Mouse (Mus musculus): ENCODE data around the gene Mtss1l. TPM values are rescaled to one million over a fixed set of nuclear protein-coding genes. Genes with fewer than 3 reads are reported as not detected.

Mtss1l gene
- polyA plus RNA-seq (2014; fragmentation: Nextera tagmentation; extraction: Ambion mirVana), result 15.8 and 17.6 TPM in 2 replicates

- H3K4me1 ChIP-seq (replicated peaks; ENCODE audit: control insufficient read depth, insufficient read depth, low read length), result peaks cover 25% of the 10 kb centered on the region
- H3K27me3 ChIP-seq (ENCODE audit: control insufficient read depth, insufficient read depth, low read length), result no peaks in the 10 kb centered on the region
- H3K4me2 ChIP-seq (ENCODE audit: low read depth, low read length, severe bottlenecking), result peak within 1 kb of the TSS; percentile 61
- H3K9ac ChIP-seq (ENCODE audit: low read length), result peak within 1 kb of the TSS; percentile 83
- peak within 1 kb of the TSS; percentile 73 for H3K27ac ChIP-seq (ENCODE audit: low read depth, low read length)
- 4% methylated on average over 73 of the region's 75 CpGs for WGBS
- ATAC-seq (replicated peaks; ENCODE audit: low FRiP score), result peak; percentile 92
- H3K9me3 ChIP-seq (ENCODE audit: control insufficient read depth, low read length), result no peaks in the 10 kb centered on the region
- H3K4me3 ChIP-seq (ENCODE audit: low read depth, low read length), result peak within 1 kb of the TSS; percentile 71
- no peaks in the 10 kb centered on the region for H3K36me3 ChIP-seq (ENCODE audit: control insufficient read depth, insufficient read depth, low read length)
- peak; percentile 95 for DNase-seq (ENCODE audit: low spot score)
Measured at GRCm38 (mm10) chr8:110720685-110721598, at the start of gene Mtss1l. Gene Mtss1l (plus strand): TSS chr8:110721476.

- H3K27ac ChIP-seq (ENCODE audit: low read depth, low read length), result no peak overlapping the region
- H3K9ac ChIP-seq (ENCODE audit: low read length), result no peak overlapping the region
- ATAC-seq (replicated peaks; ENCODE audit: low FRiP score) (no peak), DNase-seq (ENCODE audit: low spot score) (no peak)
- no peaks in the 10 kb centered on the region for H3K27me3 ChIP-seq (ENCODE audit: control insufficient read depth, insufficient read depth, low read length)
- H3K4me2 ChIP-seq (ENCODE audit: low read depth, low read length, severe bottlenecking), result no peak overlapping the region
- H3K36me3 ChIP-seq (ENCODE audit: control insufficient read depth, insufficient read depth, low read length), result no peaks in the 10 kb centered on the region; the same call in 1 of the 2 replicates
- 82% methylated on average over 2 of the region's 2 CpGs for WGBS
- H3K4me1 ChIP-seq (replicated peaks; ENCODE audit: control insufficient read depth, insufficient read depth, low read length), result no peaks in the 10 kb centered on the region
- no peak overlapping the region for H3K4me3 ChIP-seq (ENCODE audit: low read depth, low read length)
- H3K9me3 ChIP-seq (ENCODE audit: control insufficient read depth, low read length), result no peaks in the 10 kb centered on the region
Measured at GRCm38 (mm10) chr8:110672133-110672532, 49.1 kb upstream of the Mtss1l start.

- H3K36me3 ChIP-seq (ENCODE audit: control insufficient read depth, insufficient read depth, low read length), result no peaks in the 10 kb centered on the region; the same call in 1 of the 2 replicates
Measured at GRCm38 (mm10) chr8:110673168-110673567, 48.1 kb upstream of the Mtss1l start.

GRCm38 (mm10) chr8:110674589-110674988 lies 46.7 kb upstream of the Mtss1l start:
- DNase-seq (ENCODE audit: low spot score), result no peak
- WGBS, result 94% methylated on average over 1 of the region's 1 CpGs
- H3K9ac ChIP-seq (ENCODE audit: low read length), result no peak overlapping the region
- no peaks in the 10 kb centered on the region for H3K27me3 ChIP-seq (ENCODE audit: control insufficient read depth, insufficient read depth, low read length)
- no peaks in the 10 kb centered on the region for H3K4me1 ChIP-seq (replicated peaks; ENCODE audit: control insufficient read depth, insufficient read depth, low read length)
- no peaks in the 10 kb centered on the region; the same call in 1 of the 2 replicates for H3K36me3 ChIP-seq (ENCODE audit: control insufficient read depth, insufficient read depth, low read length)
- H3K4me3 ChIP-seq (ENCODE audit: low read depth, low read length), result no peak overlapping the region
- H3K4me2 ChIP-seq (ENCODE audit: low read depth, low read length, severe bottlenecking), result no peak overlapping the region
- no peak for ATAC-seq (replicated peaks; ENCODE audit: low FRiP score)
- H3K9me3 ChIP-seq (ENCODE audit: control insufficient read depth, low read length), result no peaks in the 10 kb centered on the region
- H3K27ac ChIP-seq (ENCODE audit: low read depth, low read length), result no peak overlapping the region

More at GRCm38 (mm10) chr8:110673168-110673567, 48.1 kb upstream of the Mtss1l start:
- no peak overlapping the region for H3K4me3 ChIP-seq (ENCODE audit: low read depth, low read length)
- 88% methylated on average over 2 of the region's 2 CpGs for WGBS
- H3K27me3 ChIP-seq (ENCODE audit: control insufficient read depth, insufficient read depth, low read length), result no peaks in the 10 kb centered on the region
- ATAC-seq (replicated peaks; ENCODE audit: low FRiP score) (no peak), DNase-seq (ENCODE audit: low spot score) (no peak)
- no peaks in the 10 kb centered on the region for H3K4me1 ChIP-seq (replicated peaks; ENCODE audit: control insufficient read depth, insufficient read depth, low read length)
- no peak overlapping the region for H3K27ac ChIP-seq (ENCODE audit: low read depth, low read length)
- no peak overlapping the region for H3K9ac ChIP-seq (ENCODE audit: low read length)
- H3K4me2 ChIP-seq (ENCODE audit: low read depth, low read length, severe bottlenecking), result no peak overlapping the region
- no peaks in the 10 kb centered on the region for H3K9me3 ChIP-seq (ENCODE audit: control insufficient read depth, low read length)

GRCm38 (mm10) chr8:110676702-110677101 lies 44.6 kb upstream of the Mtss1l start:
- WGBS, result 84% methylated on average over 5 of the region's 5 CpGs
- ATAC-seq (replicated peaks; ENCODE audit: low FRiP score), result no peak
- Histone ChIP-seq H3K9ac (ENCODE audit: low read length) (no peak overlapping the region), H3K36me3 (ENCODE audit: control insufficient read depth, insufficient read depth, low read length) (no peaks in the 10 kb centered on the region; the same call in 1 of the 2 replicates), H3K9me3 (ENCODE audit: control insufficient read depth, low read length) (no peaks in the 10 kb centered on the region), H3K27ac (ENCODE audit: low read depth, low read length) (no peak overlapping the region), H3K27me3 (ENCODE audit: control insufficient read depth, insufficient read depth, low read length) (no peaks in the 10 kb centered on the region), H3K4me1 (replicated peaks; ENCODE audit: control insufficient read depth, insufficient read depth, low read length) (no peaks in the 10 kb centered on the region), H3K4me3 (ENCODE audit: low read depth, low read length) (no peak overlapping the region), H3K4me2 (ENCODE audit: low read depth, low read length, severe bottlenecking) (no peak overlapping the region)
- no peak for DNase-seq (ENCODE audit: low spot score)

- H3K27ac ChIP-seq (ENCODE audit: low read depth, low read length), result no peak overlapping the region
- DNase-seq (ENCODE audit: low spot score), result no peak
- no peaks in the 10 kb centered on the region for H3K9me3 ChIP-seq (ENCODE audit: control insufficient read depth, low read length)
- no peak for ATAC-seq (replicated peaks; ENCODE audit: low FRiP score)
- no peak overlapping the region for H3K4me3 ChIP-seq (ENCODE audit: low read depth, low read length)
- no peaks in the 10 kb centered on the region for H3K4me1 ChIP-seq (replicated peaks; ENCODE audit: control insufficient read depth, insufficient read depth, low read length)
- H3K27me3 ChIP-seq (ENCODE audit: control insufficient read depth, insufficient read depth, low read length), result no peaks in the 10 kb centered on the region
- no peak overlapping the region for H3K4me2 ChIP-seq (ENCODE audit: low read depth, low read length, severe bottlenecking)
- no peak overlapping the region for H3K9ac ChIP-seq (ENCODE audit: low read length)
- WGBS, result 88% methylated on average over 5 of the region's 5 CpGs
- H3K36me3 ChIP-seq (ENCODE audit: control insufficient read depth, insufficient read depth, low read length), result no peaks in the 10 kb centered on the region; the same call in 1 of the 2 replicates
Measured at GRCm38 (mm10) chr8:110677174-110677660, 44.1 kb upstream of the Mtss1l start.

- Histone ChIP-seq H3K36me3 (ENCODE audit: control insufficient read depth, insufficient read depth, low read length) (no peaks in the 10 kb centered on the region; the same call in 1 of the 2 replicates), H3K9me3 (ENCODE audit: control insufficient read depth, low read length) (no peaks in the 10 kb centered on the region)
Measured at GRCm38 (mm10) chr8:110678989-110679388, 42.3 kb upstream of the Mtss1l start.

GRCm38 (mm10) chr8:110687726-110688125 lies 33.5 kb upstream of the Mtss1l start:
- no peaks in the 10 kb centered on the region for H3K27me3 ChIP-seq (ENCODE audit: control insufficient read depth, insufficient read depth, low read length)
- no peaks in the 10 kb centered on the region; the same call in 1 of the 2 replicates for H3K36me3 ChIP-seq (ENCODE audit: control insufficient read depth, insufficient read depth, low read length)
- H3K4me2 ChIP-seq (ENCODE audit: low read depth, low read length, severe bottlenecking), result no peak overlapping the region
- no peaks in the 10 kb centered on the region for H3K9me3 ChIP-seq (ENCODE audit: control insufficient read depth, low read length)
- 92% methylated on average over 5 of the region's 5 CpGs for WGBS
- no peak for DNase-seq (ENCODE audit: low spot score)
- no peaks in the 10 kb centered on the region for H3K4me1 ChIP-seq (replicated peaks; ENCODE audit: control insufficient read depth, insufficient read depth, low read length)
- no peak overlapping the region for H3K9ac ChIP-seq (ENCODE audit: low read length)
- no peak overlapping the region for H3K4me3 ChIP-seq (ENCODE audit: low read depth, low read length)
- no peak overlapping the region for H3K27ac ChIP-seq (ENCODE audit: low read depth, low read length)
- no peak for ATAC-seq (replicated peaks; ENCODE audit: low FRiP score)

More at GRCm38 (mm10) chr8:110678989-110679388, 42.3 kb upstream of the Mtss1l start:
- Histone ChIP-seq H3K9ac (ENCODE audit: low read length) (no peak overlapping the region), H3K4me1 (replicated peaks; ENCODE audit: control insufficient read depth, insufficient read depth, low read length) (no peaks in the 10 kb centered on the region), H3K4me2 (ENCODE audit: low read depth, low read length, severe bottlenecking) (no peak overlapping the region), H3K27me3 (ENCODE audit: control insufficient read depth, insufficient read depth, low read length) (no peaks in the 10 kb centered on the region), H3K4me3 (ENCODE audit: low read depth, low read length) (no peak overlapping the region), H3K27ac (ENCODE audit: low read depth, low read length) (no peak overlapping the region)
- ATAC-seq (replicated peaks; ENCODE audit: low FRiP score) (no peak), DNase-seq (ENCODE audit: low spot score) (no peak)
- 70% methylated on average over 3 of the region's 3 CpGs for WGBS

Data from forebrain, embryonic 11.5 days (tissue).